Mouse (Mus musculus) forebrain, embryonic 14.5 days (tissue): ENCODE measurements around the gene Morc3. TPM values are rescaled to one million over a fixed set of nuclear protein-coding genes. Genes with fewer than 3 reads are reported as not detected.
A peak's percentile ranks its signal among the peaks of the same experiment; 100 is the strongest.
"Not testable (repeated sequence)": the region's sequence is repeated elsewhere in the genome, so short reads cannot be mapped to it uniquely, and the experiment has no call there.

ENCODE experiments used
- ATAC-seq: fragments of 200-750 bp; cut with Nextera tagmentation; 2 replicates; pipeline ENCODE4 v1.8.0; 2017; ENCODE audit warnings: mild to moderate bottlenecking, moderate library complexity
- DNase-seq: peaks from one replicate; pipeline ENCODE4 v3.0.0-alpha.2; 2015; ENCODE audit warnings: low spot score
- H3K27ac ChIP-seq: fragments of 300-500 bp; sonication (generic); 2 replicates; pipeline ENCODE4 v1.5.1; 2014; ENCODE audit warnings: low read depth, mild to moderate bottlenecking, control low read depth, low read length, moderate library complexity
- H3K27me3 ChIP-seq: fragments of 300-500 bp; sonication (generic); replicated peaks from 2 replicates; pipeline ENCODE4 v1.6.1; 2014; ENCODE audit warnings: low read length, control low read depth, mixed read lengths; ENCODE audit not compliant: control insufficient read depth, insufficient read depth
- H3K36me3 ChIP-seq: fragments of 300-500 bp; sonication (generic); 2 replicates; pipeline ENCODE4 v1.6.1; 2014; ENCODE audit warnings: low read length, control low read depth; ENCODE audit not compliant: control insufficient read depth, insufficient read depth
- H3K4me1 ChIP-seq: fragments of 300-500 bp; sonication (generic); 2 replicates; pipeline ENCODE4 v1.6.1; 2014; ENCODE audit warnings: antibody characterized with exemption, low read length, control low read depth; ENCODE audit not compliant: control insufficient read depth, insufficient read depth
- H3K4me2 ChIP-seq: fragments of 300-500 bp; sonication (generic); 2 replicates; pipeline ENCODE4 v1.6.1; 2014; ENCODE audit warnings: mild to moderate bottlenecking, control low read depth, low read length
- H3K4me3 ChIP-seq: fragments of 300-500 bp; sonication (generic); 2 replicates; pipeline ENCODE4 v1.5.1; 2014; ENCODE audit warnings: low read depth, low read length, control low read depth
- H3K9ac ChIP-seq: fragments of 300-500 bp; sonication (generic); 2 replicates; pipeline ENCODE4 v1.6.1; 2014; ENCODE audit warnings: mild to moderate bottlenecking, low read length, control low read depth, moderate library complexity
- H3K9me3 ChIP-seq: fragments of 300-500 bp; sonication (generic); replicated peaks from 2 replicates; pipeline ENCODE4 v1.6.1; 2016; ENCODE audit warnings: low read length, control low read depth, mixed read lengths; ENCODE audit not compliant: control insufficient read depth
- WGBS: fragments of 180-500 bp; shearing (Covaris S2); extraction: QIAGEN DNeasy Blood & Tissue Kit; methylation state at CpG from one replicate; pipeline ENCODE4 v1.1.7; 2014; 5-methylcytosine and 5-hydroxymethylcytosine counted together
- polyA plus RNA-seq: library from polyadenylated mRNA; unstranded; fragments of >200 nt; fragmentation: Nextera tagmentation; extraction: Ambion mirVana; gene quantifications from 2 replicates; pipeline ENCODE4 v1.2.1, GENCODE M21; 2014

Gene Morc3
- polyA plus RNA-seq, 1 experiment from 2014 or later, result 36.1 TPM

DNA sequence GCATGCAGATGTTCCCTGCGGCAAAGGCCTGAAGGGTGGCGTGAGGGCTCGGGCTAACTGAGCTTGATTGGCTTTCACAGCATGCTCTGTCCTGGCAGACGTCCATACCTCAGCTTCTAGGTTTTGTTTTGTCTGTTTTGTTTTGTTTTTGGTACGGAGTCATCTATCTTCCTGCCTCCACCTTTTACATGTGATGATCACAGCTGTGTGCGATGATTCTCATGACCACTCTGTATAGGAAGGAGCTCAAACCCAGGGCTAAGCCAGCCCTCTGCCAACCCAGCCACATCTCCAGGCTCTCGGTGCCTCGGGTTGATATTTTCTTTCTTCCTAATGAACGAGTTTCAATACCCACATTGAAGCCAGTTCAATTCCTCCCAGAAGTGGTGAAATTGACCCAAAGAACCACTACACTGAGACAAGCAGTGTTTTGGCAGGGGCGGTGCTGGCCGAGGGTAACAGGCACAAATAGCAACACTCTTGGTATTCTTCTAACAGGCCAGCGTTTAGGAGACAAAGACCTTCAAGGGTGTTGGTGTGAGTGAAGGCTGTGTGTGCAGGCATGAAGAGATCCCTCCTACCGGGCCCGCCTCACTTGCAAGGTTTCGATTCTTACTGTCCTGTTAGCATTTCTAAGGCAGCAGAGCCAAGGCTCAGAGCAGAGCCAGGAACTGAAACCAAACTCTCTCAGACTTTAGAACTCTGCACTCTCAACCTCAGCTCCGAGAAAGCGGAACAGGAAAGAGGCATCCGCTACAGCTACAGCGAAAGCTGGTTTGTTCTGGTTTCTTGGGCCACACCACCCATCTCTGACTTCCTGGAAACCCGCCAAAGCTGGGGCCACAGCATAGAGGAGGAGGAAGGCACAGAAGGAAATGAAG is 15.8 kb upstream of the Morc3 start:
- DNase-seq (peak; percentile 25), ATAC-seq (peak; percentile 29)
- Histone ChIP-seq H3K4me1 (peaks cover 3% of the 10 kb centered on the region; the same call in 1 of the 2 replicates), H3K9me3 (no peaks in the 10 kb centered on the region), H3K4me3 (no peak overlapping the region), H3K27ac (no peak overlapping the region; the same call in 1 of the 2 replicates), H3K9ac (no peak overlapping the region), H3K4me2 (0 out of 2 replicates have a peak overlapping the region, but pooled peaks have one; percentile 12), H3K27me3 (no peaks in the 10 kb centered on the region), H3K36me3 (peaks cover 6% of the 10 kb centered on the region; the same call in 1 of the 2 replicates)
- WGBS, result 40% methylated on average over 20 of the region's 20 CpGs

DNA sequence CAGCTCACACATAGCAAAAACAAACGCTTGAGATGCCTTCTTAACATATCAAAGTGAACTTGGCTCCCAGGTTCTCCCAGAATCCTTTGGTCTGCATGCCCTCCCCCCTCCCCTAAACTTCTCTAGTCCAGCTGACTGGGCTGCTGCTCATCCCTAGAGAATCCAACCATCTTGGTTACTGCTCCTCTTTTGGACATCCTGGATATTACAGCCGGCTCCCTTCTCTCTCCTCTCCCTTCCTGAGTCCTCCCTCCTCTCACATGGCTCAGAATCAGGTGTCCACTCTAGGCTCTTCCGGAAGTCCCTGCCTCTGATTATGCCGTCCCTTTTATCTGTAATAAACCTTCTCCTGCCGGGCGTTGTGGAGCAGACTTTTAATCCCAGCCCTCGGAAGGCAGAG is 15.1 kb upstream of the Morc3 start:
- WGBS, result 86% methylated on average over 7 of the region's 7 CpGs
- Histone ChIP-seq H3K4me2 (no peak overlapping the region), H3K9ac (no peak overlapping the region), H3K27ac (no peak overlapping the region), H3K4me1 (peaks cover 3% of the 10 kb centered on the region; the same call in 1 of the 2 replicates), H3K36me3 (0 out of 2 replicates have a peak, but pooled peaks cover 5% of the 10 kb centered on the region), H3K4me3 (no peak overlapping the region), H3K27me3 (no peaks in the 10 kb centered on the region), H3K9me3 (no peaks in the 10 kb centered on the region)
- ATAC-seq (no peak), DNase-seq (no peak)

DNA sequence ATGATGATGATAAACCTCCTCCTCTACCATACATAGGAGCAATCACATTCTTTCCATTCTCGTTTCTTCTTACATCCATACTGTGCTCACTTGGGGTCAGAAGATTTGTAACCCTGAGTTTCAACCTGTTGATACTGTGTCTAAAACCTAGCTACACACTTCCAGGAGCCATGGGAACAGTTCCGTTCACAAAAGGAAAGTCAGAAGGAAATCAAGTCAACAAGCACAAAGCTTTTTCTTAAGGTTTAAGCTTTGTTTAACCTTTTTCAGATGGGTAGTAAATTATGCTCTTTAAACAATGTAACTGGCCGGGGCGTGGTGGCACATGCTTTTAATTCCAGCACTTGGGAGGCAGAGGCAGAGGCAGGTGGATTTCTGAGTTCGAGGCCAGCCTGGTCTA is 14.6 kb upstream of the Morc3 start:
- H3K4me2 ChIP-seq, result no peak overlapping the region
- WGBS, result 88% methylated on average over 5 of the region's 5 CpGs
- H3K9ac ChIP-seq, result no peak overlapping the region
- DNase-seq (no peak), ATAC-seq (no peak)
- H3K27me3 ChIP-seq, result no peaks in the 10 kb centered on the region
- H3K9me3 ChIP-seq, result no peaks in the 10 kb centered on the region
- H3K4me3 ChIP-seq, result no peak overlapping the region
- peaks cover 3% of the 10 kb centered on the region; the same call in 1 of the 2 replicates for H3K4me1 ChIP-seq
- H3K27ac ChIP-seq, result no peak overlapping the region
- 0 out of 2 replicates have a peak, but pooled peaks cover 1% of the 10 kb centered on the region for H3K36me3 ChIP-seq

DNA sequence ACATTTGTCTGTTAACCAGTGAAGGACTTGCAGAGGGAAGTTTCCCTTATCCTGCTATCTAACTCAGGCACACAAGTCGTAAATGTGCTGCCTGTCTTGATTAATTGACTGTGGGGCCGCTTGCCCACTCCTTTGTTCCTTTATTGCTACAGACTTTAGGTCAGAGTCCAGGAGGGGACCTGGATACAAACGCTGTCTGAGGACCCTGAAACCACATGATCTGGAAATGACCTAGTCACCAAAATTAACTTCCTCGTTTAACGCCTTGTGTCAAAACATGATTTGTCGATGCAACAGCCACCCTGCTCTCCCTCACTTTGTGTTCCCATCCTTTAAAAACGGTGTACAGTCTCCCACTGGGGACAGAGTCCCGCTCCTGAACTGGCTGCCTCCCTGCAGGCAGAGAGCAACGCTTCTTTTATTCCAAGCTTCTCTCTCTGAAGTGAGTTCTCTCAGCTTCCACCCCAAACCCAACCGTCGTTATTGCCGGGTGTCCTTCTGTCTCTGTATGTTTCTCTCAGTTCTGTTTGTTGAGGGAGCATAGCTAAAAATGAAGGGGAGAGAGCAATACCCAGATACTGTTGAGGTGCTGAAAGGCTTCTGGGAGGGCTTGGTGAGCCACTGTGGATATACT is 13.1 kb upstream of the Morc3 start:
- Histone ChIP-seq H3K27me3 (no peaks in the 10 kb centered on the region), H3K9ac (no peak overlapping the region), H3K4me1 (peaks cover 3% of the 10 kb centered on the region; the same call in 1 of the 2 replicates), H3K9me3 (no peaks in the 10 kb centered on the region), H3K4me3 (no peak overlapping the region), H3K36me3 (no peaks in the 10 kb centered on the region), H3K27ac (no peak overlapping the region), H3K4me2 (no peak overlapping the region)
- no peak for ATAC-seq
- 50% methylated on average over 12 of the region's 12 CpGs for WGBS
- DNase-seq, result no peak

GRCm38 (mm10) chr16:93819325-93819696 is 12.6 kb upstream of the Morc3 start:
- no peak overlapping the region for H3K4me3 ChIP-seq
- no peak for ATAC-seq
- no peaks in the 10 kb centered on the region for H3K27me3 ChIP-seq
- peaks cover 3% of the 10 kb centered on the region; the same call in 1 of the 2 replicates for H3K4me1 ChIP-seq
- 82% methylated on average over 4 of the region's 4 CpGs for WGBS
- H3K9me3 ChIP-seq, result no peaks in the 10 kb centered on the region
- no peak overlapping the region for H3K9ac ChIP-seq
- no peak overlapping the region for H3K4me2 ChIP-seq
- DNase-seq, result no peak
- no peak overlapping the region for H3K27ac ChIP-seq
- H3K36me3 ChIP-seq, result no peaks in the 10 kb centered on the region

DNA sequence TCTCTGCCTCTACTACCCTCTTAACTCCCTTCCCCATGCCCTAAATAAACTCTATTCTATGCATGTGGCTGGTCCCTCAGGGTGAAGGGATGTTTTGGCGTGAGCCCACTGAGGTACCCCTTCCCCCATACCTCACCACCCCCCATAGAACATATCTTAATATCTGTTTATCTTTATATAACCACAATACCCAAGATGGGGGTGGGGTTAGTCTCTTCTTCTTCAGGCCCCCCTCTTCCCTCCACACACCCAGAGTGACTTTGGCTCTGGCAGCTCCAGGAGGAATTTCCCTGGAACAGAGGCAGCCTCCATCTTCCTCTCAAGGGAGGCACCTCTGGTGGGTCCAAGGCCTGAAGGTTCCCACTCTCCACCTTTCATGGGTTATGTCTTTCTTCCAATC is 11.9 kb upstream of the Morc3 start:
- no peak for DNase-seq
- WGBS, result 96% methylated on average over 1 of the region's 1 CpGs
- H3K9me3 ChIP-seq, result no peaks in the 10 kb centered on the region

GRCm38 (mm10) chr16:93821706-93822105 is 10.2 kb upstream of the Morc3 start:
- H3K4me1 ChIP-seq, result no peaks in the 10 kb centered on the region
- DNase-seq (no peak), ATAC-seq (no peak)
- no peaks in the 10 kb centered on the region for H3K27me3 ChIP-seq
- no peak overlapping the region for H3K4me2 ChIP-seq
- no peak overlapping the region for H3K9ac ChIP-seq
- H3K27ac ChIP-seq, result no peak overlapping the region
- no peaks in the 10 kb centered on the region for H3K36me3 ChIP-seq
- no peaks in the 10 kb centered on the region for H3K9me3 ChIP-seq
- WGBS, result 80% methylated on average over 3 of the region's 3 CpGs
- H3K4me3 ChIP-seq, result no peak overlapping the region

More for the DNA sequence above, 11.9 kb upstream of the Morc3 start:
- ATAC-seq, result no peak
- Histone ChIP-seq H3K4me2 (no peak overlapping the region), H3K27me3 (no peaks in the 10 kb centered on the region), H3K9ac (no peak overlapping the region), H3K36me3 (no peaks in the 10 kb centered on the region), H3K4me3 (no peak overlapping the region), H3K4me1 (peaks cover 3% of the 10 kb centered on the region; the same call in 1 of the 2 replicates), H3K27ac (no peak overlapping the region)

GRCm38 (mm10) chr16:93822433-93823225 is 9.3 kb upstream of the Morc3 start:
- not testable (repeated sequence) for ATAC-seq, H3K36me3 ChIP-seq, H3K9ac ChIP-seq, H3K27me3 ChIP-seq, DNase-seq, H3K4me3 ChIP-seq, H3K9me3 ChIP-seq, H3K4me2 ChIP-seq, H3K27ac ChIP-seq, H3K4me1 ChIP-seq
- WGBS, result 89% methylated on average over 4 of the region's 8 CpGs
